Mouse (Mus musculus) neural tube, embryonic 13.5 days (tissue): ENCODE data around the gene Dpp10. TPM values are rescaled to one million over a fixed set of nuclear protein-coding genes. Genes with fewer than 3 reads are reported as not detected.
A peak's percentile ranks its signal among the peaks of the same experiment; 100 is the strongest.

Experiments used
- ATAC-seq: fragments of 200-750 bp; cut with Nextera tagmentation; 2 replicates; pipeline ENCODE4 v1.8.0; 2017; ENCODE audit warnings: low read depth, mild to moderate bottlenecking, moderate TSS enrichment, moderate library complexity
- H3K27ac ChIP-seq: fragments of 300-500 bp; sonication (generic); replicated peaks from 2 replicates; pipeline ENCODE4 v1.5.1; 2015; ENCODE audit warnings: moderate library complexity, mild to moderate bottlenecking, inconsistent platforms
- H3K27me3 ChIP-seq: fragments of 300-500 bp; sonication (generic); 2 replicates; pipeline ENCODE4 v1.6.1; 2015; ENCODE audit warnings: mild to moderate bottlenecking, inconsistent platforms
- H3K36me3 ChIP-seq: fragments of 300-500 bp; sonication (generic); 2 replicates; pipeline ENCODE4 v1.6.1; 2015; ENCODE audit warnings: mild to moderate bottlenecking, inconsistent platforms
- H3K4me1 ChIP-seq: fragments of 300-500 bp; sonication (generic); replicated peaks from 2 replicates; pipeline ENCODE4 v1.6.1; 2015; ENCODE audit warnings: inconsistent platforms
- H3K4me2 ChIP-seq: fragments of 300-500 bp; sonication (generic); 2 replicates; pipeline ENCODE4 v1.6.1; 2015; ENCODE audit warnings: inconsistent platforms, mild to moderate bottlenecking, moderate library complexity
- H3K4me3 ChIP-seq: fragments of 300-500 bp; sonication (generic); 2 replicates; pipeline ENCODE4 v1.5.1; 2015; ENCODE audit warnings: mild to moderate bottlenecking, inconsistent platforms
- H3K9ac ChIP-seq: fragments of 300-500 bp; sonication (generic); 2 replicates; pipeline ENCODE4 v1.6.1; 2015; ENCODE audit warnings: moderate library complexity, mild to moderate bottlenecking, inconsistent platforms
- H3K9me3 ChIP-seq: fragments of 300-500 bp; sonication (generic); 2 replicates; pipeline ENCODE4 v1.6.1; 2016; ENCODE audit warnings: inconsistent platforms
- WGBS: fragments of 180-500 bp; shearing (Covaris S2); methylation state at CpG from one replicate; pipeline ENCODE4 v1.1.7; 2015; 5-methylcytosine and 5-hydroxymethylcytosine counted together
- polyA plus RNA-seq: library from polyadenylated mRNA; unstranded; fragments of >200 nt; fragmentation: Nextera tagmentation; extraction: Ambion mirVana; gene quantifications from 2 replicates; pipeline ENCODE4 v1.2.1, GENCODE M21; 2015

Dpp10 gene
- polyA plus RNA-seq, result 10.9 and 11.1 TPM in 2 replicates

GRCm38 (mm10) chr1:124044925-124045640 lies at the start of gene Dpp10:
Gene Dpp10, minus strand, starts transcription at chr1:124045559.
- peak within 1 kb of the TSS; percentile 78 for H3K9ac ChIP-seq
- peak within 1 kb of the TSS; percentile 85 for H3K27ac ChIP-seq
- under 1% methylated on average over 25 of the region's 38 CpGs for WGBS
- H3K36me3 ChIP-seq, result no peaks in the 10 kb centered on the region
- H3K4me2 ChIP-seq, result peak within 1 kb of the TSS; percentile 82
- H3K27me3 ChIP-seq, result peaks cover 33% of the 10 kb centered on the region
- H3K4me1 ChIP-seq, result peaks cover 18% of the 10 kb centered on the region
- peak; percentile 64 for ATAC-seq
- H3K4me3 ChIP-seq, result peak within 1 kb of the TSS; percentile 60
- H3K9me3 ChIP-seq, result no peaks in the 10 kb centered on the region

GRCm38 (mm10) chr1:124048544-124048943 lies 3.2 kb upstream of the Dpp10 start:
- Histone ChIP-seq H3K9me3 (no peaks in the 10 kb centered on the region), H3K27ac (no peak overlapping the region), H3K27me3 (peaks cover 24% of the 10 kb centered on the region), H3K4me1 (peaks cover 16% of the 10 kb centered on the region), H3K36me3 (no peaks in the 10 kb centered on the region), H3K4me2 (no peak overlapping the region), H3K9ac (no peak overlapping the region), H3K4me3 (no peak overlapping the region)
- 85% methylated on average over 1 of the region's 1 CpGs for WGBS
- ATAC-seq, result no peak

- H3K36me3 ChIP-seq, result no peaks in the 10 kb centered on the region
- peak overlapping the region; percentile 78 for H3K9ac ChIP-seq
- peak overlapping the region; percentile 60 for H3K4me3 ChIP-seq
- H3K9me3 ChIP-seq, result no peaks in the 10 kb centered on the region
- H3K4me1 ChIP-seq, result peaks cover 18% of the 10 kb centered on the region
- H3K27ac ChIP-seq, result peak overlapping the region; percentile 85
- peak overlapping the region; percentile 82 for H3K4me2 ChIP-seq
- H3K27me3 ChIP-seq, result peaks cover 33% of the 10 kb centered on the region
- 3% methylated on average over 43 of the region's 44 CpGs for WGBS
- peak; percentile 93 for ATAC-seq
Measured at GRCm38 (mm10) chr1:124045761-124046300, 472 bp upstream of the Dpp10 start.

DNA sequence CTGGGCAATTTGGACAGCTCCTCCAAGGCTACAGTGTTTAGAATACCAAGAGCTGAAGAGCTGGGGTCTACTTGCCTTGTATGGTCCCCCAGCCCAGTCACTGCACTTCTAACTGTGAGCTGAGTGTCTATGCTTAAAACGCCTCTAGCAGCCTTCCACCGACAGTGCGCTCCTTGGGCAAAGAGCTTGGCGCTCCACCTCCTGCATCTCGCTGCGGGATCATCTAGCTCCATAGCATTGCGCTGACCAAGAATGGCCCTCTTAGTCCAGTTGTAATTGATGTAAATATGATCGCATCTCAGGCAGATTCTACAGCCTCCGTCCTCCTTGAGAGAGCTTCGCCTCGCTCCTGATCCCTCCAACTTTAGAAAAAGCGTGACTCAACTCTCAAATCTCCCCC lies 1.2 kb downstream of the Dpp10 start:
- H3K4me2 ChIP-seq, result peak overlapping the region; percentile 82
- H3K9me3 ChIP-seq, result no peaks in the 10 kb centered on the region
- no peaks in the 10 kb centered on the region for H3K36me3 ChIP-seq
- peaks cover 18% of the 10 kb centered on the region for H3K4me1 ChIP-seq
- no peak overlapping the region for H3K27ac ChIP-seq
- peak overlapping the region; percentile 78 for H3K9ac ChIP-seq
- peaks cover 33% of the 10 kb centered on the region for H3K27me3 ChIP-seq
- no peak for ATAC-seq
- WGBS, result 13% methylated on average over 12 of the region's 12 CpGs
- H3K4me3 ChIP-seq, result peak overlapping the region; percentile 60

DNA sequence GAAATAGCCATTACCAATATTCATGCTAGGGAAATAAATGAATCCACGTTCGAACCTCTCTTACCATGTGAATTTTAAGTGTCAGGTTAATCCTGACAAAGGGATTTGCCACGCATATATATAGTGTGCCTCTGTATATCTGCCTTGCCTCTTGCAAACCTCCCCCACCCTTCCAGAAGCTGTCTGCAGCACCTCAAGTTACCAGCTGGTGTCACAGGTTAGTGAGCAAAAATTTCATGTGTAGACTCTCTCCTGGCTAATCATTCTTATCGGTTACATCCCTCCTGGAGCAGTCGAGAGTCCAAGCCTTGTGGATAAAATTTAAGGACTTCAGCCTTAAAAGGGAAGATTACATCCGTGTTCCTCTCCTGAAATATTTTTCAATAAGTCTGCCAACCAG lies 1.9 kb downstream of the Dpp10 start:
- Histone ChIP-seq H3K36me3 (no peaks in the 10 kb centered on the region), H3K4me2 (peak overlapping the region; percentile 82), H3K4me1 (peaks cover 18% of the 10 kb centered on the region), H3K27ac (no peak overlapping the region), H3K9ac (peak overlapping the region; percentile 78), H3K27me3 (peaks cover 33% of the 10 kb centered on the region), H3K9me3 (no peaks in the 10 kb centered on the region), H3K4me3 (peak overlapping the region; percentile 60)
- WGBS, result 56% methylated on average over 6 of the region's 6 CpGs
- no peak for ATAC-seq

DNA sequence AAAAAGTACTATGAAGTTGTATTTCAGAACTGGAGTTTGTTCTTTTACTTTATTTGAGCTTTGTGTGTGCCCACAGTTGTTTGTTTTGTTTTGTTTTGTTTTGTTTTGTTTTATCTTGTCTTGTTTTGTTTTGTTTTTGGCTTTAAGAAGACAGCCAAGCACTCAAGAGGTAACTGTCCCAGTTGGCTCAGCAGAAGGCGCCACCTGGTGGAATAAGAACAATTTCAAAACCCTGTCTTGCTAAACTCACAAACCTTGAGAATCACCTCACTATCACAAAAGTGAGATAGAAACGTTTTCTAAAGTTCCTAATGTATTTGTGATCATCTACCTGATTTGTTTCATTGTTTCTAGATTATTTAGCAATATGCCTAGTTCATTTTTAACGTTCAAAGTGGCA lies 3.8 kb downstream of the Dpp10 start:
- H3K27ac ChIP-seq, result no peak overlapping the region
- H3K4me3 ChIP-seq, result no peak overlapping the region
- H3K27me3 ChIP-seq, result peaks cover 28% of the 10 kb centered on the region
- H3K36me3 ChIP-seq, result no peaks in the 10 kb centered on the region
- H3K9ac ChIP-seq, result no peak overlapping the region
- ATAC-seq, result no peak
- WGBS, result 6% methylated on average over 3 of the region's 3 CpGs
- H3K4me1 ChIP-seq, result peaks cover 18% of the 10 kb centered on the region
- peak overlapping the region; percentile 82; the same call in 1 of the 2 replicates for H3K4me2 ChIP-seq
- no peaks in the 10 kb centered on the region for H3K9me3 ChIP-seq

DNA sequence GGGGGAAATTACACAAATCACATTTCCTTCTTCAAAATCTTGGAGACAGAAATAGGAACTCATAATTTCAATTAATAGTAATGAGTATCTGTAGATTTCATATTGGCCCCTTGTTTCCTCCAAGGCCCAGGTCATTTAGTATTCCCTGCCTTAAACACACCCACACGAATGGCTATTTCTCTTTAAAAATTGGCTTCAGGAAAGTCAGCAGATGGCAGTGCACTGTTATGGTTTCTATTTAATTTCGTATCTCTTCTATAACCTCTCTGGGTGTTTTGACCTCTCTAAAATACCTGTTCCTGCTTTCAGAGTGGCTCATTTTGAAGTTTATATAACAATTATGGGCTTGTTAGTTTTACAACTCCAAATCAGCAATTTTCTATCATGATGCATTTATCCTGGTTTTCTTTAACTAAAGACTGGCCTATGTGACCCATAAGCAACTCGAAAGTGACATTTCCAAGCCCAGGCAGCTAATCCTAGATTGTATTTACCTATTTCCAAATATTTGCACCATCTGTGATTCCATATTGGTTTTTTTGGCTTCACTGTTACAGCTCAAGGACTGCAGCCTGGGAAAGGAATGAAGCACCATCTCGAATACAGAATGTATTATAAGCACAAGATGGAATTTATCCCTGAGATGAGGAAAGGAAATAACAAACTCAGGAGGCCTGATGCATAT lies 9.9 kb downstream of the Dpp10 start:
- H3K4me3 ChIP-seq, result no peak overlapping the region
- 76% methylated on average over 4 of the region's 4 CpGs for WGBS
- no peak for ATAC-seq

DNA sequence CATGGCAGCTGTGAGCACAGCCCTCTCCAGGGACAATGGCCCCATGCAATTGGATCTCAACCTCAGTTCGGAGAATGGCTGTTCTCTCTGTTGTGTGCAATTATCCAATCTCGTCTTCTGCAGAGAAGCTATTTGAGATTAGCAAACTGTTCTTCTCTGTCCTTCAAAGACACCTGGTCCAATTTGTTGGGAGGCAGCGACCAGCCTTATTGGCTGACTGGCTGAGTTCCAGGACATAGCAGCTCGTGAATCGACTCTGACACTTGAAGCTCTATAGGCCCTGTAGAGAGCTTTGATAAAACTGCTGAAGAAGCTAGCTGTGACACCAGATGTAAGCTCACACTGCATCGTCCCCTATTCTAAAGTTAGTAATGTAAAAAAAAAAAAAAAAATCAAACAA lies 12.7 kb downstream of the Dpp10 start:
- 61% methylated on average over 6 of the region's 6 CpGs for WGBS
- no peaks in the 10 kb centered on the region for H3K27me3 ChIP-seq
- H3K4me3 ChIP-seq, result no peak overlapping the region
- H3K4me1 ChIP-seq, result no peaks in the 10 kb centered on the region
- no peak overlapping the region for H3K9ac ChIP-seq
- H3K27ac ChIP-seq, result no peak overlapping the region
- H3K4me2 ChIP-seq, result no peak overlapping the region
- H3K36me3 ChIP-seq, result no peaks in the 10 kb centered on the region
- no peak for ATAC-seq
- no peaks in the 10 kb centered on the region for H3K9me3 ChIP-seq

More for the DNA sequence above, 9.9 kb downstream of the Dpp10 start:
- Histone ChIP-seq H3K4me1 (no peaks in the 10 kb centered on the region), H3K9ac (no peak overlapping the region), H3K27me3 (no peaks in the 10 kb centered on the region), H3K27ac (no peak overlapping the region), H3K4me2 (no peak overlapping the region), H3K36me3 (no peaks in the 10 kb centered on the region), H3K9me3 (no peaks in the 10 kb centered on the region)

GRCm38 (mm10) chr1:124031968-124032367 lies 13.4 kb downstream of the Dpp10 start:
- no peak overlapping the region for H3K27ac ChIP-seq
- H3K4me3 ChIP-seq, result no peak overlapping the region
- no peaks in the 10 kb centered on the region for H3K9me3 ChIP-seq
- no peaks in the 10 kb centered on the region for H3K27me3 ChIP-seq
- H3K4me1 ChIP-seq, result no peaks in the 10 kb centered on the region
- H3K36me3 ChIP-seq, result no peaks in the 10 kb centered on the region
- no peak overlapping the region for H3K9ac ChIP-seq
- ATAC-seq, result no peak
- 83% methylated on average over 2 of the region's 2 CpGs for WGBS
- no peak overlapping the region for H3K4me2 ChIP-seq

DNA sequence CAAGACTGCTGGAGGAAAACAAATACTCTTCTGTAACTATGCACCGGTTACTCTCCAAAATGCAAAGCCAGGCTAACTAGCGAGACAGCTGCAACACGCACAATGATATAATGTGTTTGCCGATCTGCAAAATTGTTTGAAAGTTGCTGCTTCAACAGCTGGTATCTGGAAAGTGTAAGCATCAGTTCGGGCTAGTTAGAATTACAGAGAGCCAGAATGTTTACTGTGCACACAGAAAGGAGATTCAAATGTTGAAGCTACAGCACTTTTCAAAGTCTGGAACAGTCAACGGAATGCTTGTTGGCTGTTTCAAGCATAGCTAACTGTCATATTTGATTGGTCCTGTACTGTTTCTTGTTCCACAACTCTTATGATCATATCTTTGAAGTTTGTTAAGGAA lies 42.6 kb downstream of the Dpp10 start:
- no peak overlapping the region for H3K9ac ChIP-seq
- H3K4me2 ChIP-seq, result no peak overlapping the region
- H3K36me3 ChIP-seq, result no peaks in the 10 kb centered on the region
- ATAC-seq, result no peak
- H3K4me3 ChIP-seq, result no peak overlapping the region
- no peaks in the 10 kb centered on the region for H3K4me1 ChIP-seq
- no peaks in the 10 kb centered on the region for H3K27me3 ChIP-seq
- 82% methylated on average over 6 of the region's 6 CpGs for WGBS
- no peaks in the 10 kb centered on the region for H3K9me3 ChIP-seq
- no peak overlapping the region for H3K27ac ChIP-seq

GRCm38 (mm10) chr1:123995780-123996179 lies 49.6 kb downstream of the Dpp10 start:
- Histone ChIP-seq H3K36me3 (no peaks in the 10 kb centered on the region), H3K9me3 (no peaks in the 10 kb centered on the region), H3K27me3 (no peaks in the 10 kb centered on the region), H3K4me2 (no peak overlapping the region), H3K27ac (no peak overlapping the region), H3K9ac (no peak overlapping the region), H3K4me3 (no peak overlapping the region), H3K4me1 (no peaks in the 10 kb centered on the region)
- WGBS, result 67% methylated on average over 3 of the region's 3 CpGs
- no peak for ATAC-seq

DNA sequence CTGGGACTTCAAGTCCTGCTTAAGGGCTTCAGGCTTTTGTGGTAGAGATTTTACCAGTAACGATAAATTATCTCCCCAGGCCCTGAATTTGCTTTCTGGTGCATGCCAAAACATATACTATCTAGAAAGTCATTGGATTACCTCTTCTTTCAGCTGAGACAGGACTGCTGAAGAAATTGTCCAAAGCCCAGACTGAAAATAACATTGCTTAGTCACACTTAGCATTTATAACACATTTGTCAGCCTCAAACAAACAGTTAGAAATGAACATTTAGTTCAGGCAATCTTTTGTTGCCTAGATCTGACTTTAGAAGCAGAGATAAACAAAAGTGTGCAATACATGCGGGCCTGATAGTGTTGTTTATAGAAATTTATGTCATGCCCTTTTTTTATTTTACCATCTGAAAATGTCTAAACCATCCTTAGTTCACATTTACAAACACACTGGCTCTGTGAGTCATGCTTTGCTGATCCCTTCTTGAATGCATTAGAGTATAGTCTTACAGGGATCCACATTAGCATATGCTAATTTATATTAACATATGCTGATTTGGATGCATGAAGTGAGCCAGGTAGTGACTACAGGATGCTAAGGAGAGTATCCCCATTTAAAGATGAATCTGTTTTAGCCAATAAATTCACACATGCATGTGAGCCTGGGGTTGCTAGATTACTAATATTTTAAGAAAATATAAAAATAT lies 59.9 kb downstream of the Dpp10 start:
- Histone ChIP-seq H3K4me2 (no peak overlapping the region), H3K4me1 (no peaks in the 10 kb centered on the region), H3K27me3 (no peaks in the 10 kb centered on the region), H3K36me3 (no peaks in the 10 kb centered on the region), H3K27ac (no peak overlapping the region), H3K9me3 (no peaks in the 10 kb centered on the region), H3K4me3 (no peak overlapping the region), H3K9ac (no peak overlapping the region)
- WGBS, result 84% methylated on average over 2 of the region's 2 CpGs
- no peak for ATAC-seq
